Mouse (Mus musculus): Measurements from ENCODE around the gene Pygo2.

Pygo2 gene

GRCm38 (mm10) chr3:89430171-89431159 lies at the start of gene Pygo2:
TSS of gene Pygo2 (plus strand) at chr3:89430214.
- peak; percentile 97 to 99 for DNase-seq

GRCm38 (mm10) chr3:89380291-89380690 lies 49.7 kb upstream of the Pygo2 start:
- no peak for DNase-seq

- DNase-seq = no peak
Observed at GRCm38 (mm10) chr3:89380711-89381110, 49.3 kb upstream of the Pygo2 start.

GRCm38 (mm10) chr3:89381233-89381632 lies 48.8 kb upstream of the Pygo2 start:
- no peak for DNase-seq

GRCm38 (mm10) chr3:89382033-89382882 lies 47.8 kb upstream of the Pygo2 start:
- DNase-seq = no peak

GRCm38 (mm10) chr3:89382950-89383349 lies 47.1 kb upstream of the Pygo2 start:
- no peak for DNase-seq

GRCm38 (mm10) chr3:89383651-89384255 lies 46.3 kb upstream of the Pygo2 start:
- no peak for DNase-seq

GRCm38 (mm10) chr3:89384331-89385076 lies 45.5 kb upstream of the Pygo2 start:
- DNase-seq = no peak

GRCm38 (mm10) chr3:89385451-89385850 lies 44.6 kb upstream of the Pygo2 start:
- peak in 1 of 2 experiments; percentile 36 for DNase-seq

- peak; percentile 24 to 45 for DNase-seq
Observed at GRCm38 (mm10) chr3:89386438-89387420, 43.3 kb upstream of the Pygo2 start.

GRCm38 (mm10) chr3:89387632-89388031 lies 42.4 kb upstream of the Pygo2 start:
- peak; percentile 54 to 56 for DNase-seq

GRCm38 (mm10) chr3:89388134-89388881 lies 41.7 kb upstream of the Pygo2 start:
- DNase-seq = peak; percentile 34 to 59

GRCm38 (mm10) chr3:89388901-89389740 lies 40.9 kb upstream of the Pygo2 start:
- peak; percentile 29 to 46 for DNase-seq

- peak; percentile 31 to 50 for DNase-seq
Observed at GRCm38 (mm10) chr3:89390111-89390515, 39.9 kb upstream of the Pygo2 start.

- DNase-seq = peak; percentile 53 to 62
Observed at GRCm38 (mm10) chr3:89390699-89391662, 39.0 kb upstream of the Pygo2 start.

GRCm38 (mm10) chr3:89391663-89392511 lies 38.1 kb upstream of the Pygo2 start:
- DNase-seq = peak; percentile 71 to 80

GRCm38 (mm10) chr3:89392871-89393311 lies 37.1 kb upstream of the Pygo2 start:
- peak; percentile 55 to 66 for DNase-seq

All from lung, postnatal 4 days (tissue).